Mouse (Mus musculus) neural tube, embryonic 15.5 days (tissue): ENCODE measurements around the gene Timm44. TPM values are rescaled to one million over a fixed set of nuclear protein-coding genes. Genes with fewer than 3 reads are reported as not detected.

Experiments used
- ATAC-seq: fragments of 200-750 bp; cut with Nextera tagmentation; 2 replicates; pipeline ENCODE4 v1.8.0; 2017; ENCODE audit warnings: mild to moderate bottlenecking, moderate TSS enrichment, moderate library complexity; ENCODE audit not compliant: low FRiP score
- H3K27ac ChIP-seq: fragments of 300-500 bp; sonication (generic); replicated peaks from 2 replicates; pipeline ENCODE4 v1.5.1; 2015; ENCODE audit warnings: mild to moderate bottlenecking, inconsistent platforms
- H3K27me3 ChIP-seq: fragments of 300-500 bp; sonication (generic); replicated peaks from 2 replicates; pipeline ENCODE4 v1.6.1; 2015; ENCODE audit warnings: inconsistent platforms
- H3K36me3 ChIP-seq: fragments of 300-500 bp; sonication (generic); 2 replicates; pipeline ENCODE4 v1.6.1; 2015; ENCODE audit warnings: inconsistent platforms
- H3K4me1 ChIP-seq: fragments of 300-500 bp; sonication (generic); 2 replicates; pipeline ENCODE4 v1.6.1; 2015; ENCODE audit warnings: inconsistent platforms
- H3K4me2 ChIP-seq: fragments of 300-500 bp; sonication (generic); 2 replicates; pipeline ENCODE4 v1.6.1; 2015; ENCODE audit warnings: inconsistent platforms, mild to moderate bottlenecking, moderate library complexity
- H3K4me3 ChIP-seq: fragments of 300-500 bp; sonication (generic); replicated peaks from 2 replicates; pipeline ENCODE4 v1.5.1; 2015; ENCODE audit warnings: mild to moderate bottlenecking, inconsistent platforms
- H3K9ac ChIP-seq: fragments of 300-500 bp; sonication (generic); replicated peaks from 2 replicates; pipeline ENCODE4 v1.6.1; 2015; ENCODE audit warnings: mild to moderate bottlenecking, inconsistent platforms
- H3K9me3 ChIP-seq: fragments of 300-500 bp; sonication (generic); replicated peaks from 2 replicates; pipeline ENCODE4 v1.6.1; 2016; ENCODE audit warnings: inconsistent platforms
- WGBS: fragments of 180-500 bp; shearing (Covaris S2); methylation state at CpG from one replicate; pipeline ENCODE4 v1.1.7; 2015; ENCODE audit warnings: mixed read lengths; 5-methylcytosine and 5-hydroxymethylcytosine counted together
- polyA plus RNA-seq: library from polyadenylated mRNA; unstranded; fragments of >200 nt; fragmentation: Nextera tagmentation; extraction: Ambion mirVana; gene quantifications from 2 replicates; pipeline ENCODE4 v1.2.1, GENCODE M21; 2015

The Timm44 gene
- polyA plus RNA-seq, 1 experiment from 2014 or later = 44.2 TPM

- Histone ChIP-seq H3K4me2 (no peak overlapping the region), H3K9ac (no peak overlapping the region), H3K36me3 (peaks cover 51% of the 10 kb centered on the region), H3K27me3 (no peaks in the 10 kb centered on the region), H3K27ac (no peak overlapping the region), H3K4me3 (no peak overlapping the region), H3K9me3 (no peaks in the 10 kb centered on the region), H3K4me1 (peaks cover 26% of the 10 kb centered on the region)
- no peak for ATAC-seq
- WGBS = 21% methylated on average over 29 of the region's 29 CpGs
These were observed 26.5 kb downstream of the Timm44 start for GRCm38 (mm10) chr8:4249213-4249612.

DNA sequence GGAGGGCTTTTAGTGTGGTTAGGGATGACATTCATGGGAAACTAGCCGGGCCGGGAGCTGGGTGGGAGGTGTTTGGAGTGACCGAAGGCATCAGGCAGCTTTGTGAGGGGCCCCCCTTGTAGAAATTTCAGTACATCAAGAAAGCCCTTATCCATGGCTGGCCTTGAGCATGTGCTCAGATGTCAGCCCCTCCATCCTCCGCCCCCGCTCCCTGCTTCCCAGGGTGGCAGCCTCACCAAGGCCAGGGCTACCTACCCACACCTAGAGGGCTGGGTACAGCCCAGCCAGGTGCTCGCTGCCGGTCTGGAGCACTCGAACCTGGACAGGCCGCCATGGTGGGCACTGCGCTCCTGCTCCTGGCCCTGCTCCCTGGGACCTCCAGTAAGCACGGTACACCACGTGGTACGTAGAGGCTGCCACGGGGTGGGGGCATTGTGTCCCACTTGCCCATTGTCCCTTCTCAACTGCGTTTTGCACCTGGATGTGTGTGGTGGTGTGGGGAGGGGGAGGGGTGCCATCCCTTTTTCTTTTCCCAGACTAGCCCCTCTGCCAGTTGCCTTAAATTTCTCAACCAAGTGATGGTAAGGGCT is 27.7 kb downstream of the Timm44 start, which contains the start of gene Tgfbr3l:
Gene Tgfbr3l (plus strand): TSS at position 264 of the 590 bp plus-strand sequence.
- Histone ChIP-seq H3K36me3 (peaks cover 63% of the 10 kb centered on the region), H3K9ac (no peak within 1 kb of the TSS), H3K27me3 (no peaks in the 10 kb centered on the region), H3K4me1 (peaks cover 18% of the 10 kb centered on the region), H3K4me2 (no peak within 1 kb of the TSS), H3K4me3 (no peak within 1 kb of the TSS), H3K27ac (no peak within 1 kb of the TSS), H3K9me3 (no peaks in the 10 kb centered on the region)
- ATAC-seq = no peak
- WGBS = 82% methylated on average over 15 of the region's 15 CpGs

DNA sequence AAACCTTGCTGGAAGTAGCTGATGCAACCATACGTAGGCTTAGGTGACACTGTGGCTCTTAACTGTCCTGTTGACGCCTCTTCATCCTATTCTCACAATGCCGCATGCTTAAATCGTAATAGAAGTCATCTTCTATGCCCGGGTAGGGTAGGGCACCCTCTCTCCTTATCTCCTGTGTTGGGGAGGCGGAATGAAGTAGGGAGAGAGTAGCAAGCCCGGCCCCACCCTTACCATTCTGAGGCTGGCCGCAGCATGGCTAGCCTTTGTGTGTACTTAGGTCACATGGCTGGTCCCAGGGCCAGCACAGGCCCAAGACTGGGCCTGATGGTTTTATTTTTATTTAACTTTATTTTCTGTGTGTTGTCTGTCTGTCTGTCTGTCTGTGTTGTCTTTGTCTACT is 28.5 kb downstream of the Timm44 start:
- peaks cover 69% of the 10 kb centered on the region for H3K36me3 ChIP-seq
- peaks cover 12% of the 10 kb centered on the region for H3K4me1 ChIP-seq
- H3K4me2 ChIP-seq = no peak overlapping the region
- H3K9ac ChIP-seq = no peak overlapping the region
- no peak for ATAC-seq
- H3K9me3 ChIP-seq = no peaks in the 10 kb centered on the region
- 92% methylated on average over 8 of the region's 8 CpGs for WGBS
- no peaks in the 10 kb centered on the region for H3K27me3 ChIP-seq
- H3K27ac ChIP-seq = no peak overlapping the region
- no peak overlapping the region for H3K4me3 ChIP-seq

- Histone ChIP-seq H3K27me3 (no peaks in the 10 kb centered on the region), H3K27ac (no peak overlapping the region), H3K4me3 (no peak overlapping the region), H3K9ac (no peak overlapping the region), H3K9me3 (no peaks in the 10 kb centered on the region), H3K4me1 (peaks cover 25% of the 10 kb centered on the region), H3K36me3 (peaks cover 75% of the 10 kb centered on the region), H3K4me2 (no peak overlapping the region)
- no peak for ATAC-seq
- 88% methylated on average over 13 of the region's 13 CpGs for WGBS
These were observed 30.0 kb downstream of the Timm44 start for GRCm38 (mm10) chr8:4245737-4246136.

DNA sequence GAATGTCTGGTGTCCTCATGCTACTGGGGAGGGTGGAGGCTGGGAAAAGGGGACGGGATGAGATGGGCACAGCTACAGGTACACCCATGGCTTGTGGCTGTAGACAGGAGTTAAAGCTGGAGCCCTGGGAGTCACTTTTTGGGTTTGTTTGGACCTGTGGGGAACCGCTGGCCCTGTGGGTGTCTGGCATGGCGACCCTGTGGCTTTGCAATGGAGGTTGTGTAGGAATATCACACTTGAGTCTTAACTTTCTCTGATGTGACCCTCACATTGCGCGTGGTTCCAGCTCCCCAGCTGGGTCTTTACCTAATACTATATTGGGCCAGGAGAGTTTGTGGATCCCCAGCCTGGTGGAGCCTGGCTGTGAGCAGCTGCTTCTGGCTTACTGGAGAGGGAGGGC is 30.7 kb downstream of the Timm44 start:
- no peak overlapping the region for H3K27ac ChIP-seq
- no peak overlapping the region for H3K9ac ChIP-seq
- H3K36me3 ChIP-seq = peaks cover 77% of the 10 kb centered on the region
- no peaks in the 10 kb centered on the region for H3K9me3 ChIP-seq
- 98% methylated on average over 5 of the region's 5 CpGs for WGBS
- peaks cover 27% of the 10 kb centered on the region for H3K4me1 ChIP-seq
- H3K27me3 ChIP-seq = no peaks in the 10 kb centered on the region
- no peak overlapping the region for H3K4me2 ChIP-seq
- H3K4me3 ChIP-seq = no peak overlapping the region
- no peak for ATAC-seq

GRCm38 (mm10) chr8:4239193-4239890 is 36.4 kb downstream of the Timm44 start:
- H3K4me3 ChIP-seq = peak overlapping the region; percentile 77
- peaks cover 41% of the 10 kb centered on the region for H3K4me1 ChIP-seq
- ATAC-seq = peak; percentile 1; the same call in 1 of the 2 replicates
- H3K4me2 ChIP-seq = peak overlapping the region; percentile 87
- peak overlapping the region; percentile 94 for H3K27ac ChIP-seq
- WGBS = 14% methylated on average over 19 of the region's 19 CpGs
- H3K9ac ChIP-seq = peak overlapping the region; percentile 72
- H3K9me3 ChIP-seq = no peaks in the 10 kb centered on the region
- no peaks in the 10 kb centered on the region for H3K27me3 ChIP-seq
- H3K36me3 ChIP-seq = peaks cover 28% of the 10 kb centered on the region

DNA sequence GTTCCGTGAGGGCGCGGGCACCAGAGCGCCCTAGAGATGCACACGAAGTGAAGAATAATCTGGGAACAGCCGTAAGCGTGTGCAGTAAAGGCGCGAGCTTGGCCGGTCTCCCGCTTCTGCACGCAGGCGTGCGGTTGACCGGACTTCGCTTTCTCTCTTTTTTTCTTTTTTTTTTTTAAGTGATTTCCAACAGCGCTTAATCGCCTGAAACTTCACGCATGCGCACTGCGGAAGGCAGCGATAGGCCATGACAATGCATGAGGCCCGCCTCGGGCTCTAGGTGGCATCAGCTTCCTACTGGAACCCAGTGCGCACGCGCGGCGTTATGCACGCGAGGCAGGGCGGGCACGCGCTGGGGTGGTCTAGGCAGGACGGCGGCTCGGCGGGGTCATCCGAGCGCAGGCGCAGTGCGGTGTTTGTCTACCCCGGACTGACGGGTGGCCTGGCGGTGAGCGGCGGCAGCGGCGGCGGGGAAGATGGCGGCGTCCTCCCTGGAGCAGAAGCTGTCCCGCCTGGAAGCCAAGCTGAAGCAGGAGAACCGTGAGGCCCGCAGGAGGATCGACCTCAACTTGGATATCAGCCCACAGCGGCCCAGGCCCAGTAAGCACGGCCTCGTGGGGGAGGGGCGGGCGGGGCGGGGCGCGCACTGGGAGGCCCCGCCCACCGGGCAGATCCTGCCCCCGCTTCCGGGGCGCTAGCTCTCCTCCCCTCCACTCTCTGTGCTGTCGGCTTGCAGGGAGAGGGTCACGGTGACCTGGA is 37.1 kb downstream of the Timm44 start, which contains the start of the genes Map2k7 and Gm49320:
Gene Map2k7 (plus strand): TSS at position 307 of the 759 bp plus-strand sequence.
Gene Gm49320 (plus strand): TSS at position 432 of the 759 bp plus-strand sequence.
- H3K9me3 ChIP-seq = no peaks in the 10 kb centered on the region
- H3K27ac ChIP-seq = peak within 1 kb of the TSS; percentile 94
- H3K4me2 ChIP-seq = peak within 1 kb of the TSS; percentile 87
- H3K9ac ChIP-seq = peak within 1 kb of the TSS; percentile 72
- peaks cover 41% of the 10 kb centered on the region for H3K4me1 ChIP-seq
- no peaks in the 10 kb centered on the region for H3K27me3 ChIP-seq
- ATAC-seq = peak; percentile 93
- peaks cover 20% of the 10 kb centered on the region for H3K36me3 ChIP-seq
- under 1% methylated on average over 62 of the region's 71 CpGs for WGBS
- peak within 1 kb of the TSS; percentile 77 for H3K4me3 ChIP-seq

DNA sequence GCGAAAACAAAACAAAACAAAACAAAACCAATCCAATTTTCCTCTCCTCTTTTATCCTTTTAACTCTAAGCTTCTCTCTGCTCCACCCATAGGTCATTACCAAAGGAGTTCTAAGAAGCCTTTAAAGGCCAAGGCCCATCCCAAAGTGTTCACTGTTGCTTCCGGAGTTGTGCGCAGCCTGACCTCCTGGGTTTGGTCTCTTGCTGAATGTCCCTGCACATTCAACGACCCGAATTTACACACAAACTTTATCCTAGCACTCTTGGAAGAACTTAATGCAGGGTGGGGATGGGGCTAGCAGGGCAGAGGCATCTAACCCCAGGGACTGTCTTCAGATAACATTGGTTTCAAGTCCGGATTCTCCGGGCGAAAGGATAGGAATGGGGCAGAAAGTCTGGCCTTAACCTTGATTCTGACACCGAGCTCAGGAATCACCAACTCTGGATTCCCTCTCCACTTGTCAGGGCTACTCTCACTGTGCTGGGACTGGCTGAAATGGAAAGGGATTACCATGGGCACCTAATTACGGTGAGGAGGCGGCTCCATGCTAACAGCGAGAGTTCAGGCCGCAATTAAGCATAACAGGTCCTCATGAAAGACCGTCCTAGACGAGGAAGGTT is 37.8 kb downstream of the Timm44 start:
- Histone ChIP-seq H3K4me3 (peak overlapping the region; percentile 77), H3K27me3 (no peaks in the 10 kb centered on the region), H3K27ac (peak overlapping the region; percentile 94), H3K9me3 (no peaks in the 10 kb centered on the region), H3K9ac (peak overlapping the region; percentile 65), H3K36me3 (peaks cover 13% of the 10 kb centered on the region; the same call in 1 of the 2 replicates), H3K4me2 (peak overlapping the region; percentile 87), H3K4me1 (peaks cover 41% of the 10 kb centered on the region)
- ATAC-seq = peak; percentile 0; the same call in 1 of the 2 replicates
- WGBS = 20% methylated on average over 15 of the region's 15 CpGs

DNA sequence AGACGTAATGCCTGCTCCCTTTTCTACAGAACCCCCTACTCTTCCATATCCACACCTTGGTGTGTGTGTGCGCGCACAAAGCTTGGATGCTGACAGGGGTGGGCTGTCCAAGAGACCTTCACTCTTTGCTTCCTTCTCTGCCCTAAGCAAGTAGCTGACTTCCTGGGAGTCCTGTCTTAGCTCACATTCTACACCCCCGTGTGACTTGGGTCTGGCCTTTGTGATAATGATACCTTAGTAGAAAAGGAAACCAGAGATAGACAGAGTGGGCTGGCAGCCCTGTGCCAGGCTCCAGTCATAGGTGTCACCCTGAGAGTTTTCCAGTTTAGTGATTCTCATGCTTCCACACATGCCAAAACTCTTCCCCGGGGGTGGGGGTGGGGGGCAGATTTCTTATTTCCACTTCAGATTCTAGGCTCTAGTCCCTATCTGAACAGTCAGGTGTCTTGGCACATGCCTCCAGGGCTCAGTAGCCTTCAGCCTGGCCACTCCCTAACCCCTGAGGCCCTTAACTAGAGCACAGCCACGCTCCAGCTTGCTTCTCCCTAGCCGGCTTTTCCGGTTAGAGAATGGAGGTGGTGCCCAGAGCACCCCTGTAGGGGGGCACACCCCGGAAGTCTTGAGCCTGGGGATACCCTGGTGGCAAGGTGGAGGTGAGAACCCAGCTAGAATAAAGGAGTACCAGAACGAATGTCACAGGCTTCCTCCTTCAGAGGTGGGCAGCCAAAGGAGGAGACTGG is 44.9 kb downstream of the Timm44 start:
- Histone ChIP-seq H3K9me3 (no peaks in the 10 kb centered on the region), H3K4me2 (no peak overlapping the region), H3K4me3 (no peak overlapping the region), H3K27ac (no peak overlapping the region), H3K4me1 (peaks cover 7% of the 10 kb centered on the region; the same call in 1 of the 2 replicates), H3K36me3 (no peaks in the 10 kb centered on the region), H3K27me3 (peaks cover 22% of the 10 kb centered on the region), H3K9ac (no peak overlapping the region)
- 71% methylated on average over 10 of the region's 10 CpGs for WGBS
- ATAC-seq = no peak

DNA sequence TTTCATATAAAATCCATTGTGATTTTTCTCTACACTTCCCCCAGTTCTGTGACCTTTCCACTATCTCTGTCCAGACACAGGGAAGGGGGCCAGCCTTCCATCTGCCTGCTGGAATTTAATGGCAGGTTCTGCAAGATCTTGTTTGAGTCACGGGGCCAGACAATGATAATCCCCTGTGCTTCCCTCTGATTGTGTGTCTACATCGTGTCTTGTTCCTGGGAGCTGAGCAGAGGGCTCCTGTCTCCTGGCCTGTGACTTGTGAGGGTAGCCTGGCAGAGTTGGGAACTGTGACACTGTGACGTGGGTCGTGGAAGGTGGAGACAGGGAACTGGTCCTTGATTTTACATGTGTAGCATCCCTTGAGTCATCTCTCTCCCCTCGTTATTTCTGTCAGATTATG is 45.9 kb downstream of the Timm44 start:
- 80% methylated on average over 5 of the region's 5 CpGs for WGBS
- ATAC-seq = no peak
- peaks cover 22% of the 10 kb centered on the region for H3K27me3 ChIP-seq
- no peaks in the 10 kb centered on the region for H3K36me3 ChIP-seq
- H3K9ac ChIP-seq = no peak overlapping the region
- no peaks in the 10 kb centered on the region for H3K9me3 ChIP-seq
- H3K4me3 ChIP-seq = no peak overlapping the region
- no peak overlapping the region for H3K4me2 ChIP-seq
- H3K4me1 ChIP-seq = peaks cover 7% of the 10 kb centered on the region; the same call in 1 of the 2 replicates
- H3K27ac ChIP-seq = no peak overlapping the region

DNA sequence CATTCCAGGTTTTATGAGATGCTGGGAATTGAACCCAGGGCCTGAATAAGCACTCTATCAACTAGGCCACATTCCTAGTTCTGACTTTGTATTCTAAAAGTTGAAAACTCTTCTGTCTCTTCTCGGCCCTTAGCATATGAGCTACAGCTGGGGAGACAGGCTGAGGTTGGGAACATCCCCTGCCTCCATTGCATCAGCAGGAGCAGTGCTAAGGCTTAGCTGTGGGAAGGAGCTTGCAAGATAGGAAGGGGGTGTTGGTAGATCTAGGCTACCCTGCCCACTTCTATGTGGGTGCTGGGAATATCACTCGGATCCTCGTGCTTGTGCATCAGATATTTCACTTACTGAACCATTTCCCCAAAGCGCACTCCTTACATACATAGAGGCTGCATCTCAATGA is 47.8 kb downstream of the Timm44 start:
- H3K9ac ChIP-seq = no peak overlapping the region
- no peak overlapping the region for H3K4me2 ChIP-seq
- H3K4me1 ChIP-seq = peaks cover 7% of the 10 kb centered on the region; the same call in 1 of the 2 replicates
- no peak overlapping the region for H3K27ac ChIP-seq
- H3K27me3 ChIP-seq = peaks cover 22% of the 10 kb centered on the region
- 95% methylated on average over 4 of the region's 4 CpGs for WGBS
- H3K36me3 ChIP-seq = no peaks in the 10 kb centered on the region
- H3K4me3 ChIP-seq = no peak overlapping the region
- no peak for ATAC-seq
- H3K9me3 ChIP-seq = no peaks in the 10 kb centered on the region
